Mouse (Mus musculus) small intestine, adult 2 months (tissue): Measurements from ENCODE around the gene Myh14.

Experiments
- CTCF ChIP-seq: fragments of 200-500 bp; IDR thresholded peaks from 2 replicates; pipeline ENCODE4 v1.5.1; 2012; ENCODE audit warnings: low read depth, mild to moderate bottlenecking, control low read depth, inconsistent platforms, low read length, moderate library complexity, mixed read lengths; ENCODE audit not compliant: insufficient replicate concordance, insufficient read length; ENCODE audit errors: extremely low read depth
- POLR2A ChIP-seq: fragments of 200-500 bp; IDR thresholded peaks from 2 replicates; pipeline ENCODE4 v1.6.1; 2012; ENCODE audit warnings: low read depth, mild to moderate bottlenecking, control low read depth, inconsistent platforms, low read length, moderate library complexity

DNA sequence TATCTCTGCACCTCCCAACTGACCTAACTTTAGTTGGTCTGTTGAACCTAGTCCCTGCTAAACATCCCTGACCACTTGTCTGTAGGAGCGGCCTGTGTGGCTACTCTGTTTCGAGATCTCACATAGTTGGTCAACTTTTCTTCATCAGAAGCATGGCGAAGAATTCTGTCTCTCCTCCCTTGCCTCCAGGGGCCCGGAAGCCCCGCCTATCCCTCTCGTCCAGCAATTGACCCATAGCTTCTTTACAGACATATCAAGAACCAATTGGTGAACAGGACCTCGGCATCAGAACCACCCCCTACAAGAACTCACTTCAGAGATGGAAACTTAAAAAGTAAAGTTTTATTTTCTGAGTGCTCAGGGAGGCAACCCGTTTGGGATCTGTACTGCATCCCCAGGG, 32.3 kb upstream of the Myh14 start:
- TF ChIP-seq CTCF (no peak), POLR2A (no peak)
